Mouse (Mus musculus) embryo, embryonic 10.5 days (tissue): ENCODE measurements at regions not wholly inside any gene's neighbourhood (a gene's known extent, or its start where the extent isn't known, plus 50 kb on each side); places are given as distances from the start of the nearest gene placed in this dataset.
"Not testable (repeated sequence)": the region's sequence is repeated elsewhere in the genome, so short reads cannot be mapped to it uniquely, and the experiment has no call there.

Experiments
- DNase-seq: peaks from one replicate; pipeline ENCODE4 v3.0.0-alpha.2; 2015; ENCODE audit warnings: low spot score

GRCm38 (mm10) chr5:22433512-22433911 lies 89.0 kb upstream of the Reln start:
- no peak for DNase-seq

GRCm38 (mm10) chr5:22431721-22432120 lies 87.2 kb upstream of the Reln start:
- no peak for DNase-seq

- DNase-seq: not testable (repeated sequence)
Measured at GRCm38 (mm10) chr5:22425706-22426417, 81.4 kb upstream of the Reln start.

GRCm38 (mm10) chr5:22415957-22416356 lies 71.5 kb upstream of the Reln start:
- DNase-seq: no peak

GRCm38 (mm10) chr5:22399134-22399533 lies 54.6 kb upstream of the Reln start:
- peak; percentile 5 for DNase-seq
